14 mouse cellular contexts compared by ENCODE assay signal in the genomic region with DNA sequence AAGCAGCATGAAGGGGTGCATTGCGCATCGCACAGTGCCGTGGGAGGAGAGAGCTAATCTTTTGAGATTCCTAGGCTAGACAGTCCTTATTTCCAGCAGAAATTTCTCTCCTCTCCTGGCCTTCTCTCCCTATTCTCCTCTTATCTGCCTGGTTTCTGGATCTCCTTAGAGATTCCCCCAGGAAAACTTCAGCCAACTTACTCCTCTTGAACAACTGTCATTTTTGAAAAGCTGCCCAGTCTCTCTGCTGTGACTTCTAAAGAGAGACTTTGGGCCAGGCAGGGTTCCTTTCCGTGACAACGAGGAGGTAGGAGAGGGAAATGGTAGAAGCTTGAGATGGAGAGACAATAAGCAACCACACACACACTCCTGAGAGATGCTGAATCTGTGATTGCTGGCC. TPM values are rescaled to one million over a fixed set of nuclear protein-coding genes. Genes with fewer than 3 reads are reported as not detected.
DNase-seq lines count a peak whose midpoint lies in the region.
"Had no signal": no experiment of that assay in that cellular context is flagged by ENCODE, and none has a peak within 500 bp of the region (broad histone marks: within the 10 kb centered on the region; RNA-seq: fewer than 3 reads in every experiment).

No protein-coding gene starts in this region.

- WGBS in heart, embryonic 10.5 days = 72% methylated on average over 5 of the region's 5 CpGs

- DNase-seq in cerebellum, postnatal 10 days = peak; percentile 44 to 57
- DNase-seq in cerebellum, adult 9-10 months = no peak
- peak; percentile 55 to 63 for DNase-seq in heart, adult 9 months (ENCODE audit: low spot score in 2 of 2)
- no peak for DNase-seq in heart, embryonic 10.5 days (ENCODE audit: low spot score)
- DNase-seq in right cerebral cortex, adult 18-20 months = peak; percentile 81
- no peak for DNase-seq in right cerebral cortex, postnatal 4 days
- DNase-seq in spleen, postnatal 4 days (ENCODE audit: low spot score in 2 of 2) = no peak
- no peak for DNase-seq in embryo, embryonic 11 days
- DNase-seq: cerebellum, postnatal 25 days; kidney, adult 11 months; kidney, postnatal 4 days had no signal

- H3K4me3 ChIP-seq in heart, embryonic 10.5 days = no peak overlapping the region
- H3K4me3 ChIP-seq: forebrain, embryonic 13.5 days; liver, embryonic 12.5 days had no signal

- H3K27ac ChIP-seq in heart, embryonic 10.5 days = no peak overlapping the region
- H3K27ac ChIP-seq: forebrain, embryonic 13.5 days; hindbrain, embryonic 14.5 days; liver, embryonic 12.5 days had no signal

- H3K27me3 ChIP-seq in heart, embryonic 10.5 days (ENCODE audit: insufficient read depth, poor library complexity, severe bottlenecking) = peaks cover 30% of the 10 kb centered on the region

- H3K36me3 ChIP-seq in heart, embryonic 10.5 days = no peaks in the 10 kb centered on the region
- H3K36me3 ChIP-seq: liver, embryonic 12.5 days had no signal

- H3K4me1 ChIP-seq in heart, embryonic 10.5 days = peaks cover 16% of the 10 kb centered on the region

- H3K9me3 ChIP-seq in heart, embryonic 10.5 days = no peaks in the 10 kb centered on the region
- H3K9me3 ChIP-seq: forebrain, embryonic 13.5 days; liver, embryonic 12.5 days had no signal

RNA-seq across cellular contexts. Expression of a gene that starts 4.6 kb away (rescaled TPM):
- 0.39 and 2.7 TPM in 2 replicates for polyA plus RNA-seq in heart, embryonic 10.5 days (2016; fragmentation: Nextera tagmentation; extraction: Ambion mirVana)

Comparison
In these comparisons a context has a peak if more than half of its experiments do, and no peak if none do; other contexts are left out.
1. DNase-seq: peak in cerebellum, postnatal 10 days (2 of 2), heart, adult 9 months (2 of 2) and right cerebral cortex, adult 18-20 months (single experiment); none in cerebellum, adult 9-10 months (single experiment), heart, embryonic 10.5 days (single experiment), right cerebral cortex, postnatal 4 days (single experiment), spleen, postnatal 4 days (0 of 2) and embryo, embryonic 11 days (single experiment).